Mouse (Mus musculus) adrenal gland, adult 18-20 months (tissue): ENCODE results near the gene Zfhx3. TPM values are rescaled to one million over a fixed set of nuclear protein-coding genes. Genes with fewer than 3 reads are reported as not detected.

Experiments used
- DNase-seq, 2 experiments: peaks; one replicate each; pipeline ENCODE4 v3.0.0; 2021 to 2022; ENCODE audit warnings: low spot score in 2 of 2
- total RNA-seq, 2 experiments: library from RNA; stranded (reverse); gene quantifications; 1 replicate in 1 of 2; 2 replicates in 1 of 2; pipeline ENCODE4 v1.2.3; 2021

Zfhx3 gene
- total RNA-seq, 2 experiments from 2014 or later, result 36.9 to 38.6 TPM

DNA sequence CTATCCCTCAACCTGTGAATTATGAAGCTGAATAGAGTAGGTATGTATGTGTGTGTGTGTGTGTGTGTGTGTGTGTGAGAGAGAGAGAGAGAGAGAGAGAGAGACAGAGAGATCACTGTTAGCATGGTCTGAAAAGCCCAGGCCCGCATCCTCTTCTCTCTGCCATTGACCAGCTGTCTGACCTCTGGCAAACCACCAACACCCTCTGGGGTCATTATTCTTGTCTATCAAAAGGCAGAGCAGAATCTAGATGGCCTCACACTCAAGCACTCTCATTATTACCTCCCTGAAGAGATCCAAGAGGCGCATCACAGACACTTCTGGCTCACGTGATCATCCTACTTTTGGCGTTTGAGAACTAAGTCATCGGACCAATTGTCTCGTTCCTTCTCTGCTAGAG is 831.0 kb downstream of the Zfhx3 start:
- no peak for DNase-seq

DNA sequence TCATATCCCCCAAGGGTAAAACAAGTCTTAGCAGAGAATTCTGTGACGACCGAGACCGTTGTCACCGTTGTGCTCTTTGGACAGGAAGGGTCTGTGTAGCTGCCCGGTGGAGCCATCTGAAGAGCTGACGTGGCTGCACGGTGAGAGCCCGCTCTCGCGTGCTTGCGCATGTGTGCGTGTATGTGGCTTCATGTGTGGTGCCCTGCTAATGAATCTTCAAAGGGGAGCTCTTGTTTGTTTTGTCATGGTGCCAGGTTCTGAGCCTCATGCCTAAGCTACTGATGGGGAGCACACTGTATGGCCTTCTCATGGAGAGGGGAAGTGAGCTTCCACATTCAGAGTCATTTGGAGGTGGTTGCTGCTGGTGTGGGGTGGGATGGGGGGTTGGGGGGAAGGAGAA is 835.6 kb downstream of the Zfhx3 start:
- DNase-seq, result no peak

DNA sequence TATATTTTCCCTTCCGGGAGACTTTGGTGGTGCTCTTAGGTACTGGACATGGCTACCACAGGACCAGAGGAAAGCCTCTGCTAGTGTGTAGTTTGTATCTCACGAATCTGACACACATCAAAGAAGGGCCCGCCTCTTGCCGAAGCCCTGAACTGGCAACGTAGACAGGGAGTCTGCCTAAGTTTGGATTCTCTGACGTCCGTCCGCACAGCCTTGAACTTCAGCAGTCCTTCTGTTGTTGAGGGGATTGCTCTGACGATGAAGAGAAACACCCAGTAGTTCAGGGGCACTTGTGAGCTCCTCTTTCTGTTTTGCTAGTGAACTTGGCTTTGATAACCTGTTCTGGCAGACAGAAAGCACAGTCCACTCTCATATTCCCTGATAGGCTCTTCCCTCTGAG is 836.1 kb downstream of the Zfhx3 start:
- DNase-seq, result no peak

DNA sequence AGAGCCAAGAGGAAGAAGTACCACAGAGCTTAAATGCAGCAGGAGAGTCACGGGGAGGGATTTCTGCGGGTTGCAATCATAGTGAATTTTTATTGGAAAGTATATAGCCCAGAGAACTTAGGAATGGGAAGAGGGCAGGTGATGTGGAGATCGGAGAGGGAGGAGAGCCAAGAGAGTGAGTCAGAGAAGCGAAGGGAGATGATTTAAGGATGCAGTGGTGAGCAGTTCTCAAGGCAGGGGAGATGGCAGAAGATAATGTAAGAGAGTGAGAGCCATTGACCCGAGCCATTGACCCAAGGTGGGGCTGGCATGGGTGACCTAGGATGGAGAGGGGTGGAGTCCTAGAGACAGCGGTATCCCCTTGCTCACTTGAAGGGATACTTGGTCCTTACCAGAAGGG is 838.3 kb downstream of the Zfhx3 start:
- DNase-seq, result no peak

DNA sequence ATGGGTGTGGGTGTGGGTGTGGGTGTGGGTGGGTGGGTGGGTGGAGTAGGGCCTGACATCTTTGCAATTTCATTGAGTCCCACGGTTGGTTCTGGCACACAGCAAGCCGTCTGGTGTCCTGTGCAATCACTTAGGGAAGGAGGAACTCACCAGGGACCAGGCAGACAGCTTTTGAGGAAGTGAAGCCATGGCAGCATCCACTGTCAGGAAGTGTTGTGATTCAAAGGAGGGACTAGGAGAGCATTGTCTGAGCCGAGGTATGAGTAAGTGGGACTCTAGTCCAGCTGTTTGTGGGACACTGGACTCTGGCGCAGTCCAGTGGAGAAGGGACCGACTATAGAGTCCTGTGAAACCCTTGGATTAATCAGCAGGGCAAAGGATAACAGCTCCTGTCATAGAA is 838.7 kb downstream of the Zfhx3 start:
- DNase-seq, result no peak

DNA sequence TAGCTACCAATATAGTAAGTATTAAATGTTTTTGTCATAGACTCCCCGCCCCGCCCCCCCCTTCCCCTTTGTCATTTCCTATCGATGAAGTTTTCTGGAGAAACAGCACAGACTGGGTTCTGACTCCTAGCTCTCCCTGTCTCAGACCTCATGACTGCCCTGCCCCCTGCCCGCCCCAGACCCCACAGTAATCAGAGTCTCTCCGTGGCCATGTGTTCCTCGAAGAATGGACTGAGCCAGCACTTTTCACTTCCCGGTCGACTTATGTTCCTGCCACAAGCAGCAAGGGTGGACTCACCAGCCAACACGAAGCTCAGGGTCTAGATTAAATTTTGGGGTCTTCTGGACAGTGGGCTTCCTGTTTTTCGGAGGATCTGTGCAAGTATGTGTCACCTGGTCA is 840.7 kb downstream of the Zfhx3 start:
- DNase-seq, result no peak

DNA sequence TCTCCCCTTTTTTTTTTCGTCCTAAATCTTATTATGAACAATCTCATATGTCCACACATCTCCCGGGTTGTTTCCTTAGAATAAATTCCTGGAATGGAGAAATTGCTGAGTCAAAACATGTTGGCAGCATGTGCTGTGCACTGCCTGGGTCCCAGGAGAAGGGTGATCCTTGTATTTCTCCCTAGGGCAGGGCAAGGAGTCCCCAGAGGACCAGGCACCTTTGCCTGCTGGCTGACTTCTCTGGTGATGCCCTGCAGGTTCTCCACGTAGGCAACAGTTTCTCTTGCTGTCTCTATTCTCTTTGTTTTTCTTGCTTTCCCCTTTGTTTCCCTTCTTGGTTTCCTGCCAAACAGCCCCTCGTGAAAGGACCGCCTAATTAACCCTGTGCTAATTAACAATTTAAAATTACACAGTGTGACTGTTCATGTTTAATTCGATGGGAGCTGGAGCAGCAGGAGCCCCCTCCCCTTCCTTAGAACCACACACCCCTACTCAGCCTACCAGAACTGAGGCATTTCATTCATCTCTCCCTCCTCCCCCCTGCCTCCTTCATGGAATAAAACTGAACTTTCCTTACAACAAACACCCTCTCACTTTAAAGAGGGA is 845.8 kb downstream of the Zfhx3 start:
- DNase-seq, result no peak

DNA sequence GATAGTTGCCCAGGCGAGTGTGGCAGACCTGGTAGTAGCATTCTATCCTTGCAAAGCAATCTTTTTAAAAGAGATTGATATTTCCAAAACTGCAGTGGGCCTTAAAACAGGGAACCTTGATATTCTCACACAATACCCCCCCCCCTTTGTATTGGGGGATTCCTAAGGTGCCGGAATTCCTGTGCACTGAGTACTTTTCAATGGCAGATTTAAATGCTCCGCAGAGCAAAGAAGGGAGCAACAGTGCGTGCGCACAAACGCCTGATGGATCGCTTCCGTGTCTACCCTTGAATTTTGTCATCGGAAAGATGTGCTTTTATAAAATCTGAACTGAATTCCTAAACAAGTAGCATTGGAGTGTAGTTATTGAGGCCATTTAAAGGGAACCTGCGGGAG is 846.3 kb downstream of the Zfhx3 start:
- no peak for DNase-seq

DNA sequence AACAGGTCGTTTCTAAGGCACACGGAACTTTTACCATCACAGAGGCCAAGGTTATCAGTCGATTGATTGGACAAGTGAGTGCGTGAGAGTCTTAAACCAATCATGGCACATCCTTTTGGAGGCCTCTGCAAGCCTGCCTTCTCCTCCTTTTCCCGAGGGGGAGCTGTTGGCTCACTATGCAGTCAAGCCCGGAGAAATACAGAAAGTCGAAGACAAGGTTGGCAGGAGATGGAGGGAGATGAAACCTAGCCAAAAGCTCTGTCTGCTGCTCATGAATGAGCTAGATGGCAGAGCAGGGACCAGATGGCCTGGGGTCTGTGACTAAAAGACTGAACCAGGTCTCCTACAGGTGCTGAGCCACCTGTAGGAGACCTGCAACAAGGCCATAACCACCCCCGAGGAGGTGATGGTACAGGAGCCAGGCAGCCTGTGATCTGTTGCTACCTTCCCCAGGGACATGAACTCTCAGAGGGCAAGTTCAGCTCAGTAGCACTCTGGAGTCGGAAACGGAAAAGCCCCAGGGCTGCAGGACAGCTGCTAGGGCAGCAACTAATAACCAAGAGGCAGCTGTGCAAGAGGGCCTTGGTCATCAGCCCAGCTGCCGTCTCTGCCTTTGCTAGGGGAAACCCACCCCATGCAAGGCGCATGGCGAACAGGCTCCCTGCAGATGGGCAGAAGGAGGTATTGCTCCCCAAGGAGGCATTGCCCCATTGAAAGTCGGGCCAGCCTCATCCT is 848.3 kb downstream of the Zfhx3 start:
- DNase-seq, result no peak

DNA sequence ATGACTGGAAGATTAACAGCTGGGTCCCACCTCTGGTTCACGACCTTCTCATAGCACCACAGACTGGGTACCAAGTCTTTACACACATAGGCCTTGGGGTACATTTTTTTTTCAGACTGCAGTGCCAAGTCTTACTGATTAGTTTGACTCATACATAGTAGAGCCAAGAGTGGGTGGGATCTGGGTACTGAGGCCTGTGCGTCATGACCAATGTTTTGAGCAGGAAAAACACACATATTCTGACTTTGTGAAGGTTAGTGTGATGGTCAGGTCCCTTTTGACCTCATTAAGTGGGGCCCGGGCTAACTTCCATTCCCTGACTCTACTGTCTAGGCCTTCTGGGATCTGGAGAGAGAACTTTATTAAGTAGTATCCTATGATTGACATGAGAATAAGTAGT is 853.6 kb downstream of the Zfhx3 start:
- no peak for DNase-seq

DNA sequence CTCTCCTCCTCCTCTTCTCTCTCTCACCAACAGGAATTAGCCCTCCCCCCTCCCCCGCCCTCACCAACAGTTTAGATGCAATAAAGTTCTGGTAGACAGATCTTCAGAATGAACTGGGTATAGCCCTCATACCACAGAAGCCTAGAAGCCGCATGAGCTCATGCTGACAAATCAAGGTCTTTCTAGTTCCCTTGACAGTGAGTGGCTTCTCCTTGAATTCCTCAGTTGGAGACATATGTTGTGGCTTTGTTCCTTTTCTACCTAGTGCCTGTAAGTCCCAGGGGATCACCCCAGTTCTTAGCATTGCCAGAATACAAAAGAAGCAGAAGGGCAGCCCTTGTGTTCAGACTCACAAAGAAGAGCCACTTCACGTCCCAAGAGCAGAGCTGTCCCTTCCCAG is 854.4 kb downstream of the Zfhx3 start:
- no peak for DNase-seq

DNA sequence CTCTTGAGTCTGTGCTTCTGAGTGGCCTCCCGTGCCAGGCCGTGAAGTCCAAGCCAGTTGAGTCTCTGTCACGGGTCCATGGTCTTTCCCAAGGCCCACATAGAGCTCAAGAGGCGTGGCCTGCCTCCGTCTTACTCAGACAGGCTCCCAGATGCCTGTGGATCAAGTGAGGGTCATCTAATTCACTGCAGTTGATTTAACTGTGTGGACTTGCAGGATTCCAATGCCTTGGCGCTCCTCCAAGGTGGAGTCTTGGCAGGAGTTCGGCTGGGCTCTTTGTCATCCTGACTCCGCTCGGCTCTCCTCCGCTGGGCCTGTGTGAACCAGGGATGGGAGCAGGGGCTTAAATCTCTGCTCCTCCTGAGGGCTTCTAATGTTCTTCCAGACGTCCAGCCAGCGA is 855.6 kb downstream of the Zfhx3 start:
- peak; percentile 87 to 94 for DNase-seq

DNA sequence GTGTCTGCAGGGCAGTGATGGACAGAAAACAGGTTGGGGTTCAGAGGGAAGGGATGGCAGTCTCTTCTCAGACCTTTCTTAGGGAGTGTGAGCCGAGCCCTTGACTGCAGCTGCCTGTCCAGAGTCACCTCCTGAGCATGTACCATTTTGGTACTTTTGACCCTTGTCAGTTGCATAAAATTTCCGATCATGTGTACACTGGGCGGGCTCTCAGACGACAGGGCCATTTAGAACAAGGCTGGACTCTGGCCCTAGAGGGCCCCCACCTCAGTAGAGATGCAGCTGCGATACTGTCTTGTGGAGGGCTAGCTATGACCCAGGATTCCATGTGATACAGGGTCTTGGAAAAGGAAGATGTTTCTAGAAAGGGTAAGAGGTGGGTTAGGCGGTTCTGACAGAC is 856.8 kb downstream of the Zfhx3 start:
- DNase-seq, result no peak

DNA sequence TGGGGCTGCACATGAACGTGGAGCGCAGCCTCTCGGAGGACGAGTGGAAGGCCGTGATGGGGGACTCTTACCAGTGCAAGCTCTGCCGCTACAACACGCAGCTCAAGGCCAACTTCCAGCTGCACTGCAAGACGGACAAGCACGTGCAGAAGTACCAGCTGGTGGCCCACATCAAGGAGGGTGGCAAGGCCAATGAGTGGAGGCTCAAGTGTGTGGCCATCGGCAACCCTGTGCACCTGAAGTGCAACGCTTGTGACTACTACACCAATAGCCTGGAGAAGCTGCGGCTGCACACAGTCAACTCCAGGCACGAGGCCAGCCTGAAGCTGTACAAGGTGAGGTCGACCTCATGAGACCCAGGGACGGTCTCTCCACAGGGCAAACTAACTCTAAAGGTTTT is 857.9 kb downstream of the Zfhx3 start:
- DNase-seq, result no peak

DNA sequence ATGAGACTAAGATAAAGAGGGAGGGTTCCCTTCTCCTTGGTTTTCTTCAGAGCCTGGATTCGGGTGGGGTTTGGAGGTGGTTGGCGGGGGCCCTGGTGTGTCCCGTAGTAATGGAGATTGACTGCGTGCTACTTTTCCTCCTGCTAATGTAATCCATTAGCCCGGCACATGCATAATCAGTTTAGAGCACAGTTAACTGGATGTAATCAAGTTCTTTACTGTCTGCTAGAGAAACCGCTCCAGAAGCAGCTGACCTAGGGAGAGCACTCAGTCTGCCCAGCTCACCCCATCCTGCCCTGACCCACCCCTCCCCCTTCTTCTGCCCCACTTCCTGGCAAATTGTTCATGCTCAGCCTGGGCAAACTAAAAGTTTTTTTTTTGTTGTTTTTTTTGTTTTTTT is 860.6 kb downstream of the Zfhx3 start:
- no peak for DNase-seq

DNA sequence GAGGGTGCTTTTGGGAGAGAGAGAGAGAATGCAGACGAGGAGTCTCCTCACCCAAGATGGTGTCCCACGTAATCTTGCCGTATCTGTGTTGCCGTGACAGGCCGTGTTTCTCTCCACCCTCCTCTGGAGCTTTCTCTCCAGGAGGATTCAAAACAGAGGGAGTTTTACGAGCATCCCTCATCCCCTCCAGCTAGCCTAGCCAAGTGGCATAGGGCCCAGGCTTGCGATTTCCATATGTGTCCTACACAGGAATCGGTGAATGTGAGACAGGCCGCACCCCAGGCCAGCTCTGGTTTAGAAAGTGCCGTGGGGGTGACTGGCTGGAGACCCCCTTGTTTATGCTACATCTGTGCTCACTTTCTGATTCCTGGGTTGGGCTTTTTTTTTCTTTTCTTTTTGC is 869.2 kb downstream of the Zfhx3 start:
- DNase-seq, result no peak

DNA sequence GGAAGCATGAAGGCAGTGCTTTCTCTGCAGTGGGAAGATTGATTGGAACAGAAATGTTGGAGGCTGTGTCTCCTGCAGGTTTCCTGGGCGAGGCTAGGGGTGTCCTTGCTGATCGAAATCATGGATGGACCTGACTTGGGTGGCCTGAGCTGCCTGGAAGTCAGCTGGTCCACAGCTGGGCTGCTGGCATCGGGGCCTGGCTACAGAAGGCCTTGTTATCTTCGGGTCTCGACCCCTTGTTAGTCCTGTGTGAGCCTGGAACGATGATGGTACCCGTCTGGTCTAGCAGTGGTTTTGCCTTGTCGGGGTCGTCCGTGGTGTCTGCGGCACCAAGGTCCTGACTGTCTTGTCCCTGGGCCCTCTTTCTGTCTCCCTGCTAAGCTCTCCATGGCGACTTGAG is 870.9 kb downstream of the Zfhx3 start:
- DNase-seq, result no peak

DNA sequence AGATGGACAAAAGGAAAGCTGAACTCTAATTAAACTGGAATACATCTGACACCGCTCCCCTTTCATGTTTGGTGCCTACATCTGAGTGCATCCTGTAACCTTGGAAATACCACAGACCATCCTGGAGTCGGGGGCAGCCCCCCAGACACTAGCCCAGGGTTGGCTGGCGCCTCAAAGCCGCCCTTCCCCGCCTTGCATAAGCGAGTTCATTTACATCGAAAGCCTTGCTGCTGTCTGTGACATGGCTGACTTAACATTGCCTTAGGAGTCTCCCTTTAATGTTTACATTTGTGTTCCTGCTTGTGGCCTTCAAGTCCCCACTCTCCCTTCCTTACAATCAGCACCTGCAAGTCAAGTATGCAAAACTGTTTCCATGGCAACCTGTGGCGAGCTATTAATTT is 876.8 kb downstream of the Zfhx3 start:
- no peak for DNase-seq

DNA sequence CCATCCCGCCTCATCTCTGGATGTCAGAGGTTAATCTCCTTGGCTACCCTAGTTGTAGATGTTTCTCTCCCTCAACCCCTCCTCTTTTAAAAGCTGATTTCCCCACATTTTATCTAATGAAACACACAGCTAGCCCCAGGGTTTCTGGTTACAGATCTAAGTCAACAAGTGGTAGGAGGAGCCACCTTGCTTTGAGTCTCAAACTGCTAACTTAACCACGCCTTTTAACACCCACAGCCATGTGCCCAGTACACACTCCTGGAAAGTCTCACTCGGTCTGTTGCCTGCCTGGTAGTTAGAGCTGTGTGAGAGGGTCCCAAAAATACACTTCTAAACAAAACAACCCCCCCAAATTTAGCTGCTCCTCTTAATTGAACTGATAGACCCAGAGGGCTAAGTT is 877.4 kb downstream of the Zfhx3 start:
- no peak for DNase-seq

DNA sequence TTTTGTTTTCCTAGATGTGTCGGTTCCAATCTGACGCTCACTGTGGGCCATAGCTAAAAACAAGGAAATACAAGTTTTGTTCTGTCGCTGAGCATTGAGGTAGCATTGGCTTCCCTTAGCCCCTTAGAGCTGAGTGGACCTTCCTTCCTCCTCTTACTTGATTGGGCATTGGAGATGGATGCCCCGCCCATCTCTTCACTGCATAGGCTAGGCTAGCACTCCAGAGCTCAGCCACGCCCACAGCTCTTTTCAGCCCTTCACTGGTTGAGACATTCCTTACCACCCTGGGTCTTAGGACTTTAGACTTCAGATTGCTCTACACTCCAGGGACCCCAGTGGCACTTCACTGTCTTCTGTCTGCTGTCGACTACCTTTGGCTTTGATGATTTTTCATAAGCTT is 878.2 kb downstream of the Zfhx3 start:
- DNase-seq, result no peak

DNA sequence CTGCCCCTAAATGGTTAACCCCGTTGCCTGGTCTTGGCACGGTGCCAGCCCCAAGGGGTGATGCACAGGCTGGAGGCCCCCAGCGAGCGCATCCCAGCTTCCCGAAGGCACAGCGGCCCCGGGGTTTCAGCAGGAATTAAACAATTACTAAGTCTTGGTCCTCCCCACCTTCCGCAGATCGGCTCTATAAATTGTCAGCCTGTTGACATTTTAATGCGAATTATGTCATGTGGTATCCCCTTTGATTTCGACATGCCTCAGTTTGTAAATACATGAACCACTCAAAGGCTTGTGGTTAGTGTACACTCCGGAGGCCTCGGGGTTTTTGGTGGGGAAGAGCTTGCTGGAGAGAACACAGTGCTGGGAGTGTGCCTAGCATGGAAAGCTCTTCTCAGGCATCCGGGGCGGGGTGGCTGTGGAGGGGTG is 880.4 kb downstream of the Zfhx3 start:
- DNase-seq, result peak; percentile 36 to 43

DNA sequence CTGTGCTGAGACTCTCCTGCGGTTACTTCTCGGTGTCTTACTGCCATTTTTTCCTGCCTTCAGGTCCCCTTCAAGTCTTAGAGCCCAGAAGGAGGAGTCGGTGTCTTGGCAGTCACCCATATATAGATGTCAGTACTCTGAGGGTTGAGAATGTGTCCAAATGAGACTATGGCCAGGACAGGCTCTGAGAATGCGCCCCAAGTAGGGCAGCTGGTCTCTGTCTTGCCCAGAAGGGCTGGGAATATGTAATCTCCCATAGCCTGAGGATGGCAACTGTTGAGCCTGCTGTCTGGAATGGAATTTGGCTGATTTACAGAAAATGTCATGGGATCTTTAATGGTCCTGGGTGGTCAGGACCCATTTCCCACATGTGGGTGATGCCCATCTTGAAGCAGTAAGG is 881.6 kb downstream of the Zfhx3 start:
- DNase-seq, result no peak

DNA sequence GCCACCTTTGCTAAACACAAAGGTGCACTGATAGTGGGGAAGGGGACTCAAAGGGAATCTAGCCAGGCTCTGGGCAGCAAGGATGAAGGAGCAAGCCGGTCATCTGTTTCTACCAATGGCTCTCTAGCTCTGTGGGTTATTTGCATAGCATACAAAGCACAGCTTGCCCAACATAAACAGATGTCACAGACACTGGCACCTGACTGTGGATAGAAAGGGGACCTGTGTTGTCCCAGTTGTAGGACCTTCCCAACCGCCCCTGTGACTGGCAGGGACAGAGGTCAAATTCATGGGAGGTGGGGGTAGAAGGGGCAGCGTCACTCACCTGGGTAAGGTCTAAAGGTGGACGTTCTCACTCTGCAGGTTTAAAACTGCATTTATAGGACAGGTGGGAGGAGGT is 884.0 kb downstream of the Zfhx3 start:
- no peak for DNase-seq
